Mouse (Mus musculus): ENCODE data around the gene Fthl17e. TPM values are rescaled to one million over a fixed set of nuclear protein-coding genes. Genes with fewer than 3 reads are reported as not detected.
"Not testable (repeated sequence)": the region's sequence is repeated elsewhere in the genome, so short reads cannot be mapped to it uniquely, and the experiment has no call there.

Gene Fthl17e
- total and polyA plus RNA-seq, 2 experiments from 2014 or later = not detected

GRCm38 (mm10) chrX:9077699-9078098 is 44.4 kb downstream of the Fthl17e start:
- 20% methylated on average over 9 of the region's 10 CpGs for WGBS
- DNase-seq (ENCODE audit: low spot score) = peak; percentile 1

More at GRCm38 (mm10) chrX:9077699-9078098, 44.4 kb downstream of the Fthl17e start:
- TF ChIP-seq CTCF (IDR thresholded peaks at IDR 0.05; ENCODE audit: low read depth) = peak; percentile 59
- H3K27me3 ChIP-seq (ENCODE audit: insufficient read depth, low read length); H3K4me3 ChIP-seq (ENCODE audit: low read length); H3K27ac ChIP-seq; H3K4me2 ChIP-seq (ENCODE audit: low read depth, low read length); H3K4me1 ChIP-seq (ENCODE audit: insufficient read depth, low read length); H3K9ac ChIP-seq (replicated peaks; ENCODE audit: low read length); H3K36me3 ChIP-seq (ENCODE audit: insufficient read depth, low read length); H3K9me3 ChIP-seq (ENCODE audit: low read length): not testable (repeated sequence)
- 0 out of 2 replicates have a peak, but pooled peaks have one; percentile 49 for ATAC-seq

Other genes with a start within 250 kb of the Fthl17e start
- not detected in 2 replicates for gene Ssxb5, start 229.8 kb upstream of the Fthl17e start, total RNA-seq (2014; rRNA removed)
- not detected in 2 replicates for gene Ssxb5, start 229.8 kb upstream of the Fthl17e start, polyA plus RNA-seq (2015; fragmentation: Nextera tagmentation; extraction: Ambion mirVana)
- not detected in 2 replicates for gene Gm6592, start 189.5 kb upstream of the Fthl17e start, total RNA-seq (2014; rRNA removed)
- gene Gm6592, start 189.5 kb upstream of the Fthl17e start, polyA plus RNA-seq (2015; fragmentation: Nextera tagmentation; extraction: Ambion mirVana) = not detected in 2 replicates
- not detected in 2 replicates for gene Gm5751, start 159.2 kb upstream of the Fthl17e start, total RNA-seq (2014; rRNA removed)
- not detected in 2 replicates for gene Gm5751, start 159.2 kb upstream of the Fthl17e start, polyA plus RNA-seq (2015; fragmentation: Nextera tagmentation; extraction: Ambion mirVana)
- 94.8 and 110 TPM in 2 replicates for gene B630019K06Rik, start 141.1 kb upstream of the Fthl17e start, total RNA-seq (2014; rRNA removed)
- gene B630019K06Rik, start 141.1 kb upstream of the Fthl17e start, polyA plus RNA-seq (2015; fragmentation: Nextera tagmentation; extraction: Ambion mirVana) = 29.4 and 30.0 TPM in 2 replicates
- not detected in 2 replicates for gene Fthl17b, start 70.5 kb upstream of the Fthl17e start, total RNA-seq (2014; rRNA removed)
- gene Fthl17b, start 70.5 kb upstream of the Fthl17e start, polyA plus RNA-seq (2015; fragmentation: Nextera tagmentation; extraction: Ambion mirVana) = not detected in 2 replicates
- gene Fthl17c, start 56.9 kb upstream of the Fthl17e start, total RNA-seq (2014; rRNA removed) = not detected in 2 replicates
- gene Fthl17c, start 56.9 kb upstream of the Fthl17e start, polyA plus RNA-seq (2015; fragmentation: Nextera tagmentation; extraction: Ambion mirVana) = not detected in 2 replicates
- not detected in 2 replicates for gene Fthl17d, start 46.7 kb upstream of the Fthl17e start, total RNA-seq (2014; rRNA removed)
- not detected in 2 replicates for gene Fthl17d, start 46.7 kb upstream of the Fthl17e start, polyA plus RNA-seq (2015; fragmentation: Nextera tagmentation; extraction: Ambion mirVana)
- gene Fthl17f, start 29.5 kb downstream of the Fthl17e start, total RNA-seq (2014; rRNA removed) = not detected in 2 replicates
- gene Fthl17f, start 29.5 kb downstream of the Fthl17e start, polyA plus RNA-seq (2015; fragmentation: Nextera tagmentation; extraction: Ambion mirVana) = not detected in 2 replicates
- gene 4930402K13Rik, start 71.1 kb downstream of the Fthl17e start, total RNA-seq (2014; rRNA removed) = not detected in 2 replicates
- not detected in 2 replicates for gene 4930402K13Rik, start 71.1 kb downstream of the Fthl17e start, polyA plus RNA-seq (2015; fragmentation: Nextera tagmentation; extraction: Ambion mirVana)
- gene Lancl3, start 166.4 kb downstream of the Fthl17e start, total RNA-seq (2014; rRNA removed) = 8.4 and 8.7 TPM in 2 replicates
- 3.1 and 3.4 TPM in 2 replicates for gene Lancl3, start 166.4 kb downstream of the Fthl17e start, polyA plus RNA-seq (2015; fragmentation: Nextera tagmentation; extraction: Ambion mirVana)
- not detected in 2 replicates for gene Gm14862, start 223.4 kb downstream of the Fthl17e start, total RNA-seq (2014; rRNA removed)
- not detected in 2 replicates for gene Gm14862, start 223.4 kb downstream of the Fthl17e start, polyA plus RNA-seq (2015; fragmentation: Nextera tagmentation; extraction: Ambion mirVana)
- 6.6 and 6.7 TPM in 2 replicates for gene Xk, start 239.3 kb downstream of the Fthl17e start, total RNA-seq (2014; rRNA removed)
- 3.7 and 4.6 TPM in 2 replicates for gene Xk, start 239.3 kb downstream of the Fthl17e start, polyA plus RNA-seq (2015; fragmentation: Nextera tagmentation; extraction: Ambion mirVana)